Mouse (Mus musculus): ENCODE results near the gene Tceal8.

DNA sequence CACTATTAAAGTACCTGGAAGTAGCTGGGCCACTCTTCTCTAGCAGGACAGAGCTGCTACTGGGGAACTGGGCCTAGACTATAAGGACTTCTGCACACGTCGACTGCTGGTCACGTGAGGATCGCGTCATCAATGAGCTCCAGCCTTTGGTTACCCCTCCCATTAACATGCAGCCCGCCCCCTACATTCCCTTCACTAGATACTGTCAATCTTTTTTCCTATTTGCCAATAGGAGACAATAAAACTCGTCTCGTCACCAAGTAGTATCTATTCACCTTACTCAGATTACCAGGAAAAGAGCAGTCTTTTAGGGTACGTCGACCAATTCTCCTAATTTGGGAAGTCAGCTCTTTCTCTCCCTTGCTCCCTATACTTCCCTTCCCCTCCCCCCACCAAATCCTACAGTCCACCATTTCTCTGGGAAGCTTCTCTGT, at the start of gene Tceal8:
- TF ChIP-seq CTCF (IDR thresholded peaks at IDR 0.05; ENCODE audit: control insufficient read depth, insufficient read depth, low read length), result no peak
- TF ChIP-seq POLR2A (IDR thresholded peaks at IDR 0.05; ENCODE audit: borderline replicate concordance, control insufficient read depth, low read depth, low read length), result no peak
